In the genomic region with DNA sequence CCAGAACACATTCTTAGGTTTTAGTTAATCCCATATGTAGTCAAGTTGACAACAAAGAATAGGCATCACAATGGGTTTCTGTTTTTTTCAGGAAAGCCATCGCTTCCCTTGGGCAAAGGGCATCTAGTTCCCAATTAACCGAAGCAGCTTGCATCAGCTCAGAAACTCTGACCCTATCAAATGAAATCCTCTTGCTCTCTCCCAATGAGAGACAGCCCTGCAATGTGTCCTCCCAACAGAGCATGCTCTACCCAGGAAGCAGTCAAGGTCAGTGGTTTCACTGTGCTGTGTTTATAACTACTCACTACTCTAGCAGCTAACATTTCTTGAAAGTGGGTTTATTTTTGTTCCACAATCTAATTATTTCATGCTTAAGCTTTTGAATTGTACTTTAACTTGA, we compare ENCODE assay signal across 15 mouse cellular contexts.
"Had no signal": no experiment of that assay in that cellular context is flagged by ENCODE, and none has a peak within 500 bp of the region (broad histone marks: within the 10 kb centered on the region; RNA-seq: fewer than 3 reads in every experiment).

No protein-coding gene starts in this region.

- H3K27me3 ChIP-seq: intestine, embryonic 15.5 days; limb, embryonic 15.5 days; neural tube, embryonic 15.5 days had no signal

- H3K9ac ChIP-seq: hindbrain, embryonic 14.5 days; intestine, embryonic 15.5 days; limb, embryonic 15.5 days; neural tube, embryonic 15.5 days had no signal

- H3K9me3 ChIP-seq: intestine, embryonic 15.5 days; limb, embryonic 15.5 days; midbrain, embryonic 10.5 days; neural tube, embryonic 15.5 days had no signal

- DNase-seq: layer of hippocampus, postnatal 36 days; lung, adult 2 months; lung, postnatal 4 days; midbrain, embryonic 14.5 days; right cerebral cortex, postnatal 4 days; spleen, adult 18-20 months; thymus, adult 18-20 months; thymus, postnatal 14 days had no signal

- H3K4me3 ChIP-seq: intestine, embryonic 15.5 days; limb, embryonic 15.5 days; midbrain, embryonic 10.5 days; myocyte; neural tube, embryonic 15.5 days had no signal

- H3K27ac ChIP-seq: hindbrain, embryonic 14.5 days; intestine, embryonic 15.5 days; limb, embryonic 15.5 days; midbrain, embryonic 10.5 days; neural tube, embryonic 15.5 days had no signal

- H3K36me3 ChIP-seq: intestine, embryonic 15.5 days; limb, embryonic 15.5 days; midbrain, embryonic 10.5 days; neural tube, embryonic 15.5 days had no signal

- H3K4me1 ChIP-seq: intestine, embryonic 15.5 days; limb, embryonic 15.5 days; midbrain, embryonic 10.5 days; neural tube, embryonic 15.5 days had no signal

- H3K4me2 ChIP-seq: hindbrain, embryonic 14.5 days; intestine, embryonic 15.5 days; limb, embryonic 15.5 days; neural tube, embryonic 15.5 days had no signal

- ATAC-seq: intestine, embryonic 15.5 days; lung, postnatal 0 days had no signal
